14 mouse cellular contexts compared by ENCODE assay signal in genomic region chr8:43176766-43177486, GRCm38 (mm10). TPM values are rescaled to one million over a fixed set of nuclear protein-coding genes. Genes with fewer than 3 reads are reported as not detected.
"Had no signal": no experiment of that assay in that cellular context is flagged by ENCODE, and none has a peak within 500 bp of the region (broad histone marks: within the 10 kb centered on the region; RNA-seq: fewer than 3 reads in every experiment).

No protein-coding gene starts in this region.

- DNase-seq: kidney, adult 18-20 months; kidney, adult 9 months; kidney, postnatal 14 days; kidney, postnatal 4 days; liver; lung, adult 2 months; midbrain, embryonic 14.5 days; right cerebral cortex, adult 18-20 months; right cerebral cortex, postnatal 25 days; spleen, adult 18-20 months; thymus, postnatal 25 days had no signal

RNA-seq across cellular contexts. Expression of gene Triml2, which starts 3.4 kb away (rescaled TPM):
- total RNA-seq: layer of hippocampus, adult 18-20 months; layer of hippocampus, postnatal 14 days; left cerebral cortex, postnatal 25 days had no signal

RNA-seq across cellular contexts. Expression of gene Triml1, which starts 35.6 kb away (rescaled TPM):
- total RNA-seq: layer of hippocampus, adult 18-20 months; layer of hippocampus, postnatal 14 days; left cerebral cortex, postnatal 25 days had no signal
